ENCODE assay signal across 8 mouse cellular contexts in genomic region chr11:72302230-72302629, GRCm38 (mm10). TPM values are rescaled to one million over a fixed set of nuclear protein-coding genes. Genes with fewer than 3 reads are reported as not detected.
A peak's percentile ranks its signal among the peaks of the same experiment; 100 is the strongest.
DNase-seq lines count a peak whose midpoint lies in the region; ATAC-seq and TF ChIP-seq lines count a peak whose summit lies in the region.

No protein-coding gene starts in this region.

- 0 out of 2 replicates have a peak overlapping the region, but pooled peaks have one; percentile 46 for H3K9ac ChIP-seq in intestine, embryonic 16.5 days (ENCODE audit: low read depth, low read length)

- TF ChIP-seq CTCF in olfactory bulb, adult 2 months (IDR thresholded peaks at IDR 0.05; ENCODE audit: insufficient read depth, low read depth, low read length) = no peak

- H3K27me3 ChIP-seq in intestine, embryonic 16.5 days (replicated peaks; ENCODE audit: control insufficient read depth, insufficient read depth, low read length) = no peaks in the 10 kb centered on the region

- H3K36me3 ChIP-seq in intestine, embryonic 16.5 days (ENCODE audit: control insufficient read depth, insufficient read depth, low read length) = no peaks in the 10 kb centered on the region

- 86% methylated on average over 7 of the region's 7 CpGs for WGBS in intestine, embryonic 16.5 days
- 81% methylated on average over 7 of the region's 7 CpGs for WGBS in olfactory bulb, adult 2 months

- no peak for ATAC-seq in intestine, embryonic 16.5 days
- no peak for ATAC-seq in inflammation-experienced regulatory T-cells, adult 6 months

- no peak for TF ChIP-seq POLR2A in olfactory bulb, adult 2 months (IDR thresholded peaks at IDR 0.05; ENCODE audit: insufficient read depth, low read depth, low read length)

- H3K27ac ChIP-seq in intestine, embryonic 16.5 days (ENCODE audit: low read length) = 0 out of 2 replicates have a peak overlapping the region, but pooled peaks have one; percentile 6
- H3K27ac ChIP-seq in olfactory bulb, adult 2 months (ENCODE audit: insufficient read depth, low read depth, low read length) = peak overlapping the region; percentile 11; the same call in 1 of the 2 replicates

- peak; percentile 35 for DNase-seq in urinary bladder, postnatal 14 days (ENCODE audit: low spot score)
- no peak for DNase-seq in urinary bladder, postnatal 10 days (ENCODE audit: low spot score)
- peak; percentile 14 to 29 for DNase-seq in frontal cortex, postnatal 14 days (ENCODE audit: low spot score in 2 of 2)
- peak; percentile 43 to 78 for DNase-seq in left cerebral cortex, adult 9 months (ENCODE audit: low spot score in 2 of 2)
- DNase-seq in thymus, postnatal 14 days = no peak

- no peaks in the 10 kb centered on the region for H3K9me3 ChIP-seq in intestine, embryonic 16.5 days (ENCODE audit: control insufficient read depth, low read length)

- peak overlapping the region; percentile 44; the same call in 1 of the 2 replicates for H3K4me2 ChIP-seq in intestine, embryonic 16.5 days (ENCODE audit: low read depth, low read length)

- H3K4me3 ChIP-seq in intestine, embryonic 16.5 days (ENCODE audit: low read length) = peak overlapping the region; percentile 28
- no peak overlapping the region for H3K4me3 ChIP-seq in olfactory bulb, adult 2 months (ENCODE audit: insufficient read depth, low read depth, low read length)

- 0 out of 2 replicates have a peak, but pooled peaks cover 4% of the 10 kb centered on the region for H3K4me1 ChIP-seq in intestine, embryonic 16.5 days (ENCODE audit: control insufficient read depth, insufficient read depth, low read length)
- H3K4me1 ChIP-seq in olfactory bulb, adult 2 months (ENCODE audit: control insufficient read depth, insufficient read depth, low read length) = peaks cover 7% of the 10 kb centered on the region; the same call in 1 of the 2 replicates

RNA-seq across cellular contexts. Expression of gene Xaf1, which starts 0.8 kb away (rescaled TPM):
- polyA plus RNA-seq in intestine, embryonic 16.5 days (2015; fragmentation: Nextera tagmentation; extraction: Ambion mirVana) = 4.8 and 5.4 TPM in 2 replicates
- polyA plus RNA-seq in olfactory bulb, adult 2 months (2012; ENCODE audit: insufficient read depth, insufficient read length, low replicate concordance, missing spikeins) = not detected in 2 replicates
- polyA plus RNA-seq in inflammation-experienced regulatory T-cells, adult 6 months (2017; shearing (Covaris generic)) = 100 to 1,000 TPM in 1 of 3 experiments, 10 to 100 TPM in 2; 45.3 to 118 (median 50.4) TPM

RNA-seq across cellular contexts. Expression of gene Fbxo39, which starts 12.0 kb away (rescaled TPM):
- polyA plus RNA-seq in intestine, embryonic 16.5 days (2015; fragmentation: Nextera tagmentation; extraction: Ambion mirVana) = not detected in 2 replicates
- polyA plus RNA-seq in olfactory bulb, adult 2 months (2012; ENCODE audit: insufficient read depth, insufficient read length, low replicate concordance, missing spikeins) = not detected in 2 replicates
- not detected for polyA plus RNA-seq in inflammation-experienced regulatory T-cells, adult 6 months (2017; shearing (Covaris generic))

RNA-seq across cellular contexts. Expression of gene Slc13a5, which starts 35.2 kb away (rescaled TPM):
- 0.11 and 0.16 TPM in 2 replicates for polyA plus RNA-seq in intestine, embryonic 16.5 days (2015; fragmentation: Nextera tagmentation; extraction: Ambion mirVana)
- not detected in 2 replicates for polyA plus RNA-seq in olfactory bulb, adult 2 months (2012; ENCODE audit: insufficient read depth, insufficient read length, low replicate concordance, missing spikeins)
- polyA plus RNA-seq in inflammation-experienced regulatory T-cells, adult 6 months (2017; shearing (Covaris generic)) = not detected

Comparison
In these comparisons a context has a peak if more than half of its experiments do, and no peak if none do; other contexts are left out.
1. DNase-seq: peak in urinary bladder, postnatal 14 days (single experiment), frontal cortex, postnatal 14 days (2 of 2) and left cerebral cortex, adult 9 months (2 of 2); none in urinary bladder, postnatal 10 days (single experiment) and thymus, postnatal 14 days (single experiment).